Mouse (Mus musculus): ENCODE measurements around the gene Oscp1.

DNA sequence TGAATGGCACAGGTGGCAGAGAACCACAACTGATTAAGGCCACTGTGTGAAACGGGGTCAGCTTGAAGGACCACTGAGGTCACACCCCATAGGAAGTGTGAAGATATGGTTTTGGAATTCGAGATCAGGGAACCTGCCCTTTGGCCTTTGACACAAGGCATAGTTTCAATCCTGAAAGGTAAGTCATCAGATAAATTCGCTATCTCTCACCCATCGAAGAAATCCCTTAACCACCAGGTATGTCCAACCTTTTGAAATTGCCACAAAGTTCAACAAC lies 32.4 kb downstream of the Oscp1 start:
- TF ChIP-seq GATA1 (IDR thresholded peaks at IDR 0.05; ENCODE audit: borderline replicate concordance, low read length) (no peak), FLI1 (IDR thresholded peaks at IDR 0.05; ENCODE audit: low read length) (no peak)
